Mouse (Mus musculus) CH12.LX (cell line): ENCODE results near the gene Atxn7. TPM values are rescaled to one million over a fixed set of nuclear protein-coding genes. Genes with fewer than 3 reads are reported as not detected.

ENCODE experiments used
- DNase-seq: peaks from one replicate; pipeline ENCODE4 v3.0.0-alpha.2; 2013; ENCODE audit errors: extremely low read depth
- H3K27ac ChIP-seq: 2 replicates; pipeline ENCODE4 v1.5.1; 2012; ENCODE audit warnings: low read depth, mild to moderate bottlenecking, control low read depth, moderate library complexity; ENCODE audit not compliant: insufficient read depth
- H3K27me3 ChIP-seq: replicated peaks from 2 replicates; pipeline ENCODE3; 2012; ENCODE audit warnings: inconsistent platforms
- H3K36me3 ChIP-seq, 2 experiments: replicated peaks in 1 of 2; 2 replicates each; pipeline versions ENCODE3 to v1.6.1; 2012; ENCODE audit warnings: inconsistent platforms in 1 of 2, low read length in 1 of 2, mild to moderate bottlenecking in 1 of 2, mixed read lengths in 1 of 2, moderate library complexity in 1 of 2; ENCODE audit not compliant: control insufficient read depth in 1 of 2, insufficient read depth in 1 of 2
- H3K4me1 ChIP-seq, 2 experiments: 2 replicates each; pipeline ENCODE4 v1.6.1; 2012; ENCODE audit warnings: inconsistent platforms in 1 of 2, moderate library complexity in 1 of 2; ENCODE audit not compliant: insufficient read depth in 2 of 2, control insufficient read depth in 1 of 2
- H3K4me2 ChIP-seq: 2 replicates; pipeline ENCODE4 v1.6.1; 2012; ENCODE audit warnings: low read depth, mild to moderate bottlenecking, control low read depth; ENCODE audit not compliant: poor library complexity, insufficient read depth, severe bottlenecking
- H3K4me3 ChIP-seq, 3 experiments: fragments of 150-350 bp in 1 of 3; sonication (generic) in 1 of 3; replicated peaks in 1 of 3; 2 replicates each; pipeline versions ENCODE3 to v1.5.1; 2011 to 2012; ENCODE audit warnings: low read depth in 2 of 3, low read length in 2 of 3, mild to moderate bottlenecking in 2 of 3, moderate library complexity in 2 of 3, control low read depth in 1 of 3, improper control_type of control experiment in 1 of 3, inconsistent platforms in 1 of 3, mixed read lengths in 1 of 3; ENCODE audit not compliant: poor library complexity in 1 of 3
- H3K79me2 ChIP-seq: replicated peaks from 2 replicates; pipeline ENCODE4 v1.6.1; 2012; ENCODE audit warnings: mild to moderate bottlenecking, moderate library complexity; ENCODE audit not compliant: control insufficient read depth, poor library complexity, insufficient read depth, severe bottlenecking; ENCODE audit errors: extremely low read depth
- H3K9ac ChIP-seq: 2 replicates; pipeline ENCODE4 v1.6.1; 2012; ENCODE audit warnings: low read depth, mild to moderate bottlenecking, control low read depth, moderate library complexity; ENCODE audit not compliant: insufficient read depth
- H3K9me3 ChIP-seq: replicated peaks from 2 replicates; pipeline ENCODE3; 2012; ENCODE audit warnings: low read length, inconsistent platforms, mixed read lengths
- CTCF ChIP-seq, 2 experiments: IDR thresholded peaks in 1 of 2; conservative IDR thresholded peaks in 1 of 2; 2 replicates each; pipeline ENCODE4 v1.5.1; 2011 to 2012; ENCODE audit warnings: low read depth in 2 of 2, low read length in 2 of 2, improper control_type of control experiment in 1 of 2, inconsistent platforms in 1 of 2, mild to moderate bottlenecking in 1 of 2, moderate library complexity in 1 of 2
- E2F4 ChIP-seq: IDR thresholded peaks from 2 replicates; pipeline ENCODE4 v1.6.1; 2011; ENCODE audit warnings: low read depth, low read length, improper control_type of control experiment; ENCODE audit not compliant: insufficient replicate concordance
- EP300 ChIP-seq: IDR thresholded peaks from 2 replicates; pipeline ENCODE4 v1.6.1; 2011; ENCODE audit warnings: low read length, improper control_type of control experiment
- ETS1 ChIP-seq: conservative IDR thresholded peaks from 2 replicates; pipeline ENCODE4 v1.6.1; 2012; ENCODE audit warnings: low read depth, mild to moderate bottlenecking, inconsistent platforms, low read length, improper control_type of control experiment, moderate library complexity
- JUN ChIP-seq: IDR thresholded peaks from 2 replicates; pipeline ENCODE4 v1.6.1; 2011; ENCODE audit warnings: low read depth, mild to moderate bottlenecking, low read length, improper control_type of control experiment, moderate library complexity; ENCODE audit not compliant: insufficient read depth
- KAT2A ChIP-seq: IDR thresholded peaks from 2 replicates; pipeline ENCODE4 v1.6.1; 2012; ENCODE audit warnings: low read length, improper control_type of control experiment, inconsistent platforms; ENCODE audit not compliant: insufficient replicate concordance
- MAFK ChIP-seq: IDR thresholded peaks from 2 replicates; pipeline ENCODE4 v1.6.1; 2011; ENCODE audit warnings: low read length, improper control_type of control experiment; ENCODE audit not compliant: insufficient replicate concordance
- MAX ChIP-seq: IDR thresholded peaks from 2 replicates; pipeline ENCODE4 v1.6.1; 2011; ENCODE audit warnings: low read length, improper control_type of control experiment
- MEF2A ChIP-seq: IDR thresholded peaks from 2 replicates; pipeline ENCODE4 v1.6.1; 2014; ENCODE audit warnings: low read depth, mild to moderate bottlenecking, inconsistent platforms, low read length, improper control_type of control experiment, borderline replicate concordance
- MXI1 ChIP-seq: IDR thresholded peaks from 2 replicates; pipeline ENCODE4 v1.6.1; 2011; ENCODE audit warnings: mild to moderate bottlenecking, low read depth, low read length, improper control_type of control experiment
- MYC ChIP-seq: IDR thresholded peaks from 2 replicates; pipeline ENCODE4 v1.6.1; 2011; ENCODE audit warnings: low read depth, mild to moderate bottlenecking, improper control_type of control experiment, low read length
- NELFE ChIP-seq: IDR thresholded peaks from 2 replicates; pipeline ENCODE4 v1.6.1; 2011; ENCODE audit warnings: low read depth, low read length, improper control_type of control experiment
- NRF1 ChIP-seq: IDR thresholded peaks from 2 replicates; pipeline ENCODE4 v1.6.1; 2014; ENCODE audit warnings: low read depth, mild to moderate bottlenecking, inconsistent platforms, low read length, improper control_type of control experiment, moderate library complexity
- PAX5 ChIP-seq: IDR thresholded peaks from 2 replicates; pipeline ENCODE4 v1.6.1; 2012; ENCODE audit warnings: low read length, inconsistent platforms, mixed read lengths
- POLR2A ChIP-seq: IDR thresholded peaks from 2 replicates; pipeline ENCODE4 v1.6.1; 2011; ENCODE audit warnings: low read depth, mild to moderate bottlenecking, improper control_type of control experiment, low read length
- POLR2AphosphoS2 ChIP-seq: IDR thresholded peaks from 2 replicates; pipeline ENCODE4 v1.6.1; 2011; ENCODE audit warnings: low read depth, low read length, improper control_type of control experiment
- RCOR1 ChIP-seq: conservative IDR thresholded peaks from 2 replicates; pipeline ENCODE4 v1.6.1; 2012; ENCODE audit warnings: low read depth, mild to moderate bottlenecking, inconsistent platforms, low read length, improper control_type of control experiment
- SIN3A ChIP-seq: IDR thresholded peaks from 2 replicates; pipeline ENCODE4 v1.6.1; 2012; ENCODE audit warnings: low read length, improper control_type of control experiment, inconsistent platforms
- TBP ChIP-seq: conservative IDR thresholded peaks from 2 replicates; pipeline ENCODE4 v1.6.1; 2011; ENCODE audit warnings: low read depth, low read length, improper control_type of control experiment
- TCF12 ChIP-seq: IDR thresholded peaks from 2 replicates; pipeline ENCODE4 v1.6.1; 2014; ENCODE audit warnings: low read depth, mild to moderate bottlenecking, inconsistent platforms, low read length, improper control_type of control experiment
- USF1 ChIP-seq: IDR thresholded peaks from 2 replicates; pipeline ENCODE4 v1.6.1; 2014; ENCODE audit warnings: low read depth, mild to moderate bottlenecking, inconsistent platforms, low read length, improper control_type of control experiment
- USF2 ChIP-seq: conservative IDR thresholded peaks from 2 replicates; pipeline ENCODE4 v1.6.1; 2011; ENCODE audit warnings: low read depth, low read length, improper control_type of control experiment
- ZMIZ1 ChIP-seq: IDR thresholded peaks from 2 replicates; pipeline ENCODE4 v1.6.1; 2012; ENCODE audit warnings: low read depth, mild to moderate bottlenecking, inconsistent platforms, low read length, improper control_type of control experiment
- dilution Hi-C: fragments of 300-500 bp; cut with MboI; formaldehyde crosslinking; loops from 2 replicates; pipeline ENCODE4 v1.14.3; 2020; ENCODE audit warnings: low sequenced_read_pairs; ENCODE audit not compliant: extremely low pct_unique_long_range_greater_than_20kb, extremely low pct_ligation_motif_present
- in situ Hi-C: fragments of 300-500 bp; cut with MboI; formaldehyde crosslinking; loops from 3 replicates; pipeline ENCODE4 v1.14.3; 2019; ENCODE audit warnings: low sequenced_read_pairs, low pct_ligation_motif_present, low pct_unique_long_range_greater_than_20kb, mixed read lengths
- polyA plus RNA-seq: library from polyadenylated mRNA; unstranded; fragments of >175 nt; gene quantifications from 2 replicates; pipeline ENCODE4 v1.2.1, GENCODE M21; 2012; ENCODE audit warnings: low read depth; ENCODE audit not compliant: insufficient read length
- total RNA-seq, 2 experiments: library from RNA; depleted of rRNA; stranded (reverse); fragments of 300-350 nt in 1 of 2; fragments of >200 nt in 1 of 2; gene quantifications; 2 replicates each; pipeline ENCODE4 v1.2.3; 2012 to 2014

Gene Atxn7
- total and polyA plus RNA-seq, 3 experiments: 2.1 to 6.6 (median 2.3) TPM

DNA sequence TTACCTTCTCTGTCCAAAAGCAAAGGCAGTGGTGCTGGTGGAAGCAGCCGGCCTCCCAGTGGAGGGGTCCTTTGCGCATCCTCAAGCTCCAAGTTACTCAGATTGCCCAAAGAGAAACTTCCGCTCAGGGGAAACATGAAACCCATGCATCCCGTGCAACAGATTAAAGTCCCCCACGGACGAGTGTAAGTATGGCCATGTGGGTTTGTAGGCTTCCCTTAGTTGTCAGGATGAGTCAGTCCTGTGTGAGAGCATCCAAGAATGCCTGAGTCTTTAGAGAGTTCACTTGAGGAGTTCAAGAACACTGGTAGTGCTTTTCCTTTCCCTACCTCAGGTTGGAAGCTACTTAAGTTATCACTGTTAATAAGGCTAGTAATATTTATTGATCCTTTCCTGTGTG is 126.1 kb downstream of the Atxn7 start:
- Histone ChIP-seq H3K4me3 (no peak overlapping the region), H3K27me3 (no peaks in the 10 kb centered on the region), H3K4me1 (peaks cover 0 to 18% of the 10 kb centered on the region in 2 experiments; a peak in 2 of 4 replicates), H3K27ac (no peak overlapping the region), H3K4me2 (no peak overlapping the region), H3K79me2 (no peaks in the 10 kb centered on the region), H3K9me3 (peaks cover 6% of the 10 kb centered on the region), H3K9ac (no peak overlapping the region), H3K36me3 (peaks cover 7 to 57% of the 10 kb centered on the region in 2 experiments)
- in situ Hi-C loops (no loop called here), dilution Hi-C loops (no loop called here)
- TF ChIP-seq KAT2A: no peak
- TF ChIP-seq ETS1: no peak
- TF ChIP-seq MAX: no peak
- no peak for TF ChIP-seq SIN3A
- no peak for TF ChIP-seq USF2
- TF ChIP-seq MXI1: no peak
- no peak for TF ChIP-seq TCF12
- TF ChIP-seq MYC: no peak
- TF ChIP-seq EP300: no peak
- TF ChIP-seq MAFK: no peak
- TF ChIP-seq PAX5: no peak
- no peak for TF ChIP-seq MEF2A
- no peak for TF ChIP-seq TBP
- no peak for TF ChIP-seq USF1
- TF ChIP-seq E2F4: no peak
- no peak for TF ChIP-seq POLR2A
- no peak for TF ChIP-seq POLR2AphosphoS2
- TF ChIP-seq JUN: no peak
- TF ChIP-seq CTCF (conservative IDR thresholded peaks at IDR 0.05 in 1 of 2, IDR thresholded peaks at IDR 0.05 in 1 of 2; ENCODE audit: low read depth in 2 of 2, low read length in 2 of 2): no peak
- no peak for DNase-seq

DNA sequence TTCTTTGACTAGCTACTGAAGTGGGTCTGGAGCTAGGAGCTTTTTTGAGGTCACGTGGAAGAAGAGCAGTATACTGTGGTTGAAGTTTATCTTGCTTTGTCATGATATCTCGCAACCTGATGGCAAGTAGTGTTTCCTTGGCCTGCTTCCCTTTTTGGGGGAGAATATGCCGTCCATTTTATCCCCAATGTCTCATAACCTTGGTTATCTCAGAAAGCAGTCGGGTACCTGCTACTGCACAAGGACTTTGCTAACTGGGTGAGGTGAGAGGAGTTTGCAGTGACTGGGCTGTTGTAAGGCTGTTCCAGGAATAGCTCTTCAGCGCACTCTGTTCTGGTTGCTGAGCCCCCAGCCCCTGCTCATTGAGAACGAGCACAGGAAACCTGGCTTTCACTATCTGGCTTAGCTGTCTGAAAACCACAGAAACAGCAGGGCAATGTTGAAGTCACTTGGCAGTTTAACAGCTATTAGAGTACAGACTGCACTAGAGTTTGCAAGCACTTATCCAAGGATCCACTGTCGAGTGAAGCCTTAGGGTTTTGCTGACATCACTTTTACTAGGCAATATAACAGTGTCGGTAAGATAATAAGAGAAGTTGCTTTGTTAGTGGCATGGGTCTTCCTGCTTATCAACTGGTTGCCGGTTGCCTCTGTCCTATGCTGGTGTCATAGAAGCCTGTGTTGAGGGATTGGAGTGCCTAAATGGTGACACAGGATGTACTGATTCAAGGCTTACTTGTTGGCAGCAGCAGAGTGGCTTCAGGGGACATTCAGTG is 127.0 kb downstream of the Atxn7 start:
- Histone ChIP-seq H3K9ac (no peak overlapping the region), H3K27me3 (no peaks in the 10 kb centered on the region), H3K4me1 (peaks cover 0 to 18% of the 10 kb centered on the region in 2 experiments; a peak in 2 of 4 replicates), H3K36me3 (peaks cover 10 to 61% of the 10 kb centered on the region in 2 experiments), H3K27ac (no peak overlapping the region), H3K79me2 (no peaks in the 10 kb centered on the region), H3K4me2 (no peak overlapping the region), H3K4me3 (no peak overlapping the region), H3K9me3 (peaks cover 2% of the 10 kb centered on the region)
- in situ Hi-C loops: no loop called here
- no peak for DNase-seq
- dilution Hi-C loops: no loop called here
- TF ChIP-seq MAX (no peak), E2F4 (no peak), ZMIZ1 (no peak), USF1 (no peak), KAT2A (no peak), RCOR1 (no peak), JUN (no peak), NELFE (no peak), NRF1 (no peak), POLR2AphosphoS2 (no peak), MXI1 (no peak)
